Mouse (Mus musculus) macrophage (primary cell): Measurements from ENCODE around the gene Agt. TPM values are rescaled to one million over a fixed set of nuclear protein-coding genes. Genes with fewer than 3 reads are reported as not detected.

Experiments
- polyA plus RNA-seq: library from polyadenylated mRNA; stranded (reverse); fragments of 250-400 nt; gene quantifications from 3 replicates; pipeline ENCODE4 v1.2.4, GENCODE M21; 2018; ENCODE audit warnings: inconsistent platforms

Gene Agt
- polyA plus RNA-seq, 1 experiment from 2014 or later = not detected

Other genes starting within 250 kb of the Agt start
- gene Pgbd5, start 130.0 kb downstream of the Agt start, polyA plus RNA-seq = 0.25 to 2.4 TPM (median 0.39 TPM) in 3 replicates
- 13.3 to 23.6 TPM (median 21.6 TPM) in 3 replicates for gene Cog2, start 48.9 kb downstream of the Agt start, polyA plus RNA-seq
- not detected in 3 replicates for gene Capn9, start 6.4 kb upstream of the Agt start, polyA plus RNA-seq
- 5.6 to 10.8 TPM (median 5.9 TPM) in 3 replicates for gene 2310022B05Rik, start 93.7 kb upstream of the Agt start, polyA plus RNA-seq
- gene Ttc13, start 152.3 kb upstream of the Agt start, polyA plus RNA-seq = 27.1 to 40.1 TPM (median 37.6 TPM) in 3 replicates
- gene Arv1, start 152.4 kb upstream of the Agt start, polyA plus RNA-seq = 3.6 to 7.6 TPM (median 4.2 TPM) in 3 replicates
- gene Fam89a, start 182.1 kb upstream of the Agt start, polyA plus RNA-seq = not detected in 3 replicates
- not detected in 3 replicates for gene Trim67, start 223.4 kb upstream of the Agt start, polyA plus RNA-seq